Mouse (Mus musculus): ENCODE results near the gene Rcn1. TPM values are rescaled to one million over a fixed set of nuclear protein-coding genes. Genes with fewer than 3 reads are reported as not detected.

Gene Rcn1
- polyA plus RNA-seq, 1 experiment = 290 TPM

DNA sequence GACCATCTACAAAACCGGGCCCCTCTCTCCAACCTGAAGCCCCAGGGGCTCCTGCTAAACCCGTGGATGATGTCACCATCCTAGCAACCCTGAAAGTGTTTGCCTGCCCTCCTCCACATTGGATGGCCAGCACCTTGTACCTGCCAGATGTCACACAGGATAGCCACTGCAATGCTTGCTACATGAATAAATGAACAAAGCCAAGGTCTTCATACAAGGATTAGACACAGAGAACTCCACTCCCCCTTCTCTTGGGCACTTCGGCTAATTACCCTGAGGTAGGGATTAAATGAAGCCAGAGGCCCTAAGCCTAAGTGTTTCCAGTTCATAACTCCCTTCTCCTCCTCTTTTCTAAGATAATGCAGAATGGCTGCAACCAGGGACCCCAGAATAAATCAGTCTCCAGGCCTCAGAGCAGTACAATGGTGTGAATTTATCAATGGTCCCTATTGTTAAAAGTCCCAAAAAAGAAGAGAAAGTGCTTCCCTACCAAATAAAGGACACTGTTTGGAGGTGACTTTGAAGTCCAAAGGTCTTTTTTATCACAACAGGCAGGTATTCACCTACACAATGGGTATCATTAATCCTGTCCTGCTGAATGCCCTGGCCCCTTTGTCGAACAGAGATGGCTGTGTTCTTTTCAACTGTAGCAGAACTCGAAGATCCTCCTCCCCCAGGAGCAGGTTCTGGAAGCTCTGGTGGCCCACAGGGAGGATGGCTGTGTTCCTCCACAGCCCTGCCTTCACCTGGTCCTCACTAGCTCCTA is 1.5 kb downstream of the Rcn1 start:
- H3K4me1 ChIP-seq (ENCODE audit: control insufficient read depth, insufficient read depth, low read length) = peaks cover 3% of the 10 kb centered on the region; the same call in 1 of the 2 replicates
- no peak overlapping the region for H3K27ac ChIP-seq (ENCODE audit: insufficient read depth, low read length)
- no peak for TF ChIP-seq POLR2A (IDR thresholded peaks at IDR 0.05; ENCODE audit: low read depth, low read length)
- no peak for TF ChIP-seq CTCF (IDR thresholded peaks at IDR 0.05; ENCODE audit: borderline replicate concordance, insufficient read depth, low read length)
- H3K4me3 ChIP-seq (ENCODE audit: insufficient read depth, low read length) = peak overlapping the region; percentile 88

- Histone ChIP-seq H3K27ac (ENCODE audit: insufficient read depth, low read length) (no peak overlapping the region), H3K4me1 (ENCODE audit: control insufficient read depth, insufficient read depth, low read length) (peaks cover 3% of the 10 kb centered on the region; the same call in 1 of the 2 replicates), H3K4me3 (ENCODE audit: insufficient read depth, low read length) (no peak overlapping the region)
- TF ChIP-seq CTCF (IDR thresholded peaks at IDR 0.05; ENCODE audit: borderline replicate concordance, insufficient read depth, low read length) (no peak), POLR2A (IDR thresholded peaks at IDR 0.05; ENCODE audit: low read depth, low read length) (no peak)
Measured at GRCm38 (mm10) chr2:105396066-105396465, 3.1 kb downstream of the Rcn1 start.

- TF ChIP-seq CTCF (IDR thresholded peaks at IDR 0.05; ENCODE audit: borderline replicate concordance, insufficient read depth, low read length) (no peak), POLR2A (IDR thresholded peaks at IDR 0.05; ENCODE audit: low read depth, low read length) (no peak)
- Histone ChIP-seq H3K4me1 (ENCODE audit: control insufficient read depth, insufficient read depth, low read length) (peaks cover 3% of the 10 kb centered on the region; the same call in 1 of the 2 replicates), H3K4me3 (ENCODE audit: insufficient read depth, low read length) (no peak overlapping the region), H3K27ac (ENCODE audit: insufficient read depth, low read length) (no peak overlapping the region)
Measured at GRCm38 (mm10) chr2:105394375-105394774, 4.7 kb downstream of the Rcn1 start.

DNA sequence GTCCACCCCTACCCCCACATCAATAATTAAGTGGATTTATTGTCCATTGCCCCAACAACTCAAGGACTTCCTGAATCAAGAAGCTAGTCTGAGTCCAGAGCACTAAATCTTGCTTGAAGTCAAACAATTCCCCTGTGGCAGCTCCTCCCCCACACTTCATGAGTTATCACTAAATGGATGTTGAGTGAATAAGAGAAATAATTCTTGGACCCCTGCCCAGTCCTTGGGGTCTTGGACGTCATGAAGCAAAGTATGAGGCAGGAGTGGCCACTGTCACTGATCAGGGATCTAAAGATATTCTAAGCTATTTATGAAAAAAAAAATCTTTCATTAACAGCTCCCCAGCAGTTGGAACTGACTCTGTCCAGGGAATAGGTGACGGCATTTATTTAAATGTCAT is 6.6 kb downstream of the Rcn1 start:
- H3K4me3 ChIP-seq (ENCODE audit: insufficient read depth, low read length) = no peak overlapping the region
- TF ChIP-seq CTCF (IDR thresholded peaks at IDR 0.05; ENCODE audit: borderline replicate concordance, insufficient read depth, low read length) (no peak), POLR2A (IDR thresholded peaks at IDR 0.05; ENCODE audit: low read depth, low read length) (no peak)
- H3K4me1 ChIP-seq (ENCODE audit: control insufficient read depth, insufficient read depth, low read length) = peaks cover 3% of the 10 kb centered on the region; the same call in 1 of the 2 replicates
- no peak overlapping the region for H3K27ac ChIP-seq (ENCODE audit: insufficient read depth, low read length)

DNA sequence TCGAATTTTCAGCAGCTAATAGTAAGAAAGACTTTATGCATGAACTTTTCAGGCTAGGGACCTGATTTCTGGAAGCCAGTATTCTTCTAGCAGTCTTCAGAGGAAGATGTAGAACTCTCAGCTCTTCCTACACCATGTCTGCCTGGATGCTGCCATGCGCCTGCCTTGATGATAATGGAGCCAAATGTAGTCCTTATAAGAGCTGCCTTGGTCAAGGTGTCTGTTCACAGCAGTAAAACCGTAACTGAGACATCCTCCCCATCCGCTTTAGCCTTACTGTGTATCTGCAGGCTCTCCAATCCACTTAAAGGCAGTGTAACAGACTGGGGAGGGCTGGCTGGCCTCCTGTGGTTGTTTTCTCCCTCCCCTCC is 7.7 kb downstream of the Rcn1 start:
- Histone ChIP-seq H3K27ac (ENCODE audit: insufficient read depth, low read length) (no peak overlapping the region), H3K4me1 (ENCODE audit: control insufficient read depth, insufficient read depth, low read length) (peaks cover 3% of the 10 kb centered on the region; the same call in 1 of the 2 replicates), H3K4me3 (ENCODE audit: insufficient read depth, low read length) (no peak overlapping the region)
- TF ChIP-seq CTCF (IDR thresholded peaks at IDR 0.05; ENCODE audit: borderline replicate concordance, insufficient read depth, low read length) = no peak
- TF ChIP-seq POLR2A (IDR thresholded peaks at IDR 0.05; ENCODE audit: low read depth, low read length) = no peak

GRCm38 (mm10) chr2:105390653-105391413 is 8.3 kb downstream of the Rcn1 start:
- TF ChIP-seq POLR2A (IDR thresholded peaks at IDR 0.05; ENCODE audit: low read depth, low read length) (no peak), CTCF (IDR thresholded peaks at IDR 0.05; ENCODE audit: borderline replicate concordance, insufficient read depth, low read length) (no peak)

GRCm38 (mm10) chr2:105389007-105389890 is 9.9 kb downstream of the Rcn1 start:
- H3K27ac ChIP-seq (ENCODE audit: insufficient read depth, low read length) = no peak overlapping the region
- H3K4me1 ChIP-seq (ENCODE audit: control insufficient read depth, insufficient read depth, low read length) = no peaks in the 10 kb centered on the region
- no peak overlapping the region for H3K4me3 ChIP-seq (ENCODE audit: insufficient read depth, low read length)
- no peak for TF ChIP-seq CTCF (IDR thresholded peaks at IDR 0.05; ENCODE audit: borderline replicate concordance, insufficient read depth, low read length)
- no peak for TF ChIP-seq POLR2A (IDR thresholded peaks at IDR 0.05; ENCODE audit: low read depth, low read length)

More at GRCm38 (mm10) chr2:105390653-105391413, 8.3 kb downstream of the Rcn1 start:
- Histone ChIP-seq H3K4me1 (ENCODE audit: control insufficient read depth, insufficient read depth, low read length) (peaks cover 3% of the 10 kb centered on the region; the same call in 1 of the 2 replicates), H3K27ac (ENCODE audit: insufficient read depth, low read length) (no peak overlapping the region), H3K4me3 (ENCODE audit: insufficient read depth, low read length) (no peak overlapping the region)

DNA sequence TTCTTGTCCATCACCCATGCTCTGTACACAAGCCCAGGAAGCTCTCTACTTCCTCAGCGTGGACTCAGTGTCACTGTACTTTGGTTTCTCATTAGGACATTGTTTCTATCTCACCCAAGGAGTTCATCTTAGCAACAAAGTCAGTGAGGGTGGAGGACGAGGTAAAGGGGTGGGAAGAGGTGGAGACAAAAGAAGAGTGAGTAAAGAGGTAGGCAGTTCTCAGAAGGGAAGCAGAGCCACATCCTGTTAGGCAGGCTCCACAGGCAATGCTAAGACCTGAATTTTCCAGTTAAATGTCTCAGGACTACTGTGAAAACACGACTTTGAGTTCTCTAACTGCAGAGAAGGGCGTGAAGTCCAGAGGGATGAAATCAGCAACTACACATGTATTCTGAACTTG is 12.7 kb downstream of the Rcn1 start:
- H3K4me1 ChIP-seq (ENCODE audit: control insufficient read depth, insufficient read depth, low read length) = no peaks in the 10 kb centered on the region
- no peak overlapping the region for H3K27ac ChIP-seq (ENCODE audit: insufficient read depth, low read length)
- TF ChIP-seq POLR2A (IDR thresholded peaks at IDR 0.05; ENCODE audit: low read depth, low read length) (no peak), CTCF (IDR thresholded peaks at IDR 0.05; ENCODE audit: borderline replicate concordance, insufficient read depth, low read length) (no peak)
- no peak overlapping the region for H3K4me3 ChIP-seq (ENCODE audit: insufficient read depth, low read length)

- Histone ChIP-seq H3K4me3 (ENCODE audit: insufficient read depth, low read length) (no peak overlapping the region), H3K4me1 (ENCODE audit: control insufficient read depth, insufficient read depth, low read length) (no peaks in the 10 kb centered on the region), H3K27ac (ENCODE audit: insufficient read depth, low read length) (no peak overlapping the region)
- TF ChIP-seq CTCF (IDR thresholded peaks at IDR 0.05; ENCODE audit: borderline replicate concordance, insufficient read depth, low read length) (no peak), POLR2A (IDR thresholded peaks at IDR 0.05; ENCODE audit: low read depth, low read length) (no peak)
Measured at GRCm38 (mm10) chr2:105384998-105385397, 14.1 kb downstream of the Rcn1 start.
